Mouse (Mus musculus): ENCODE measurements around the gene Ilf3.

GRCm38 (mm10) chr9:21332161-21333061, 35.3 kb upstream of the Ilf3 start:
- TF ChIP-seq CTCF (IDR thresholded peaks at IDR 0.05; ENCODE audit: control insufficient read depth, insufficient read depth, low read length) (no peak), POLR2A (IDR thresholded peaks at IDR 0.05; ENCODE audit: borderline replicate concordance, control insufficient read depth, low read depth, low read length) (no peak)
